Mouse (Mus musculus) testis, adult 2 months (tissue): Measurements from ENCODE around the gene Scgn. TPM values are rescaled to one million over a fixed set of nuclear protein-coding genes. Genes with fewer than 3 reads are reported as not detected.

Experiments used
- H3K27ac ChIP-seq: fragments of 200-500 bp; 2 replicates; pipeline ENCODE4 v1.5.1; 2012; ENCODE audit warnings: low read depth, low read length; ENCODE audit not compliant: control insufficient read depth, insufficient read depth
- H3K27me3 ChIP-seq: fragments of 200-500 bp; 2 replicates; pipeline ENCODE4 v1.6.1; 2012; ENCODE audit warnings: mild to moderate bottlenecking, low read length, moderate library complexity; ENCODE audit not compliant: control insufficient read depth, insufficient read depth
- H3K36me3 ChIP-seq: fragments of 200-500 bp; 2 replicates; pipeline ENCODE4 v1.6.1; 2012; ENCODE audit warnings: mild to moderate bottlenecking, low read length; ENCODE audit not compliant: control insufficient read depth, insufficient read depth
- H3K4me1 ChIP-seq: fragments of 200-500 bp; 2 replicates; pipeline ENCODE4 v1.6.1; 2012; ENCODE audit warnings: low read length; ENCODE audit not compliant: control insufficient read depth, insufficient read depth
- H3K4me3 ChIP-seq: fragments of 200-500 bp; 2 replicates; pipeline ENCODE4 v1.5.1; 2012; ENCODE audit warnings: low read depth, mild to moderate bottlenecking, low read length, moderate library complexity, mixed read lengths; ENCODE audit not compliant: control insufficient read depth
- CTCF ChIP-seq: fragments of 200-500 bp; IDR thresholded peaks from 2 replicates; pipeline ENCODE4 v1.5.1; 2012; ENCODE audit warnings: low read depth, mild to moderate bottlenecking, inconsistent platforms, low read length, moderate library complexity; ENCODE audit not compliant: control insufficient read depth, insufficient read depth, insufficient replicate concordance
- POLR2A ChIP-seq: fragments of 200-500 bp; IDR thresholded peaks from 2 replicates; pipeline ENCODE4 v1.6.1; 2012; ENCODE audit warnings: low read depth, mild to moderate bottlenecking, inconsistent platforms, low read length, moderate library complexity; ENCODE audit not compliant: control insufficient read depth
- polyA plus RNA-seq: library from polyadenylated mRNA; depleted of rRNA; stranded (reverse); fragments of >200 nt; gene quantifications from 2 replicates; pipeline ENCODE4 v1.2.3, GENCODE M21; 2012; rRNA removed

Gene Scgn
- 20.1 and 22.4 TPM in 2 replicates for polyA plus RNA-seq

DNA sequence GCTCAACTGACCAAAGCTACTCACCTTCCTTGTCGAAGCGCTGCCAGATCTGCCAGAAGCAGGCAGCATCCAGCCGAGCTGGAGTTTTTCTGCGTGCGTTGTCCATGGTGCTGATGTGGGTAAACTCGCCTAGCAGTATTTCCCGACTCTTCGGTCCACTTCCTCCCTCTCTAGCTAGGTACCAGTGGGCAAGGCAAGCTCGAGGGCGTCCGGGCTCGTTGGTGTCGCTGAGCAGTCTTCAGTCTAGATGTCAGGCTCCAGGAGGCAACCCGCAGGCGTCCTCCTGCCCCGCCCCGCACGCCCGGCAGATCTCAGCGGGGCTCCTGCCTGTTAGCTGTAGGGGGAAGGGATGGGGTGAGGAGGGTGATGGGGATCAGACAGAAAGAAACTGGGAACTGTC is at the start of gene Scgn:
Gene Scgn (minus strand): TSS at position 287 of the 400 bp plus-strand sequence.
- Histone ChIP-seq H3K27me3 (no peaks in the 10 kb centered on the region), H3K36me3 (no peaks in the 10 kb centered on the region), H3K4me1 (no peaks in the 10 kb centered on the region; the same call in 1 of the 2 replicates), H3K27ac (no peak within 1 kb of the TSS), H3K4me3 (no peak within 1 kb of the TSS)
- TF ChIP-seq CTCF (no peak), POLR2A (no peak)

DNA sequence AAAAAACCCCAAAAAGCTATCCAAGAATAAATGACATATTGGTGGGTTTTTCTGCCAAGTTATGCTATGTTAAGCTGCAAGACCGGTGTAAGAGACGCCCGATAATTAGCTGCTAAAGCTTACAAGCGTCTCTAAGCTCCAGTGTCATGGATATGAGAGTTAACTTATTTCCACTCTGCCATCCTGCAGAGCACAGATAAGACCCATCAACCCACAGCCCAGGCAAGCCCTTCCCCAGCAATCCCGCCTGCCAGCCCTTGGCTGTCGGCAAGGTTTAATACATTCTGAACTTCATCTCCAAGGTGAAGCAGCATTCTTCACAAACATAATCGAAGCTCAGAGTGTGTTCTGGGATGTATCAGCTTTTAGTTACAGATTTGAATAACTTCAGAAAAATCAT is 49.2 kb upstream of the Scgn start:
- H3K27me3 ChIP-seq: no peaks in the 10 kb centered on the region
- TF ChIP-seq POLR2A (no peak), CTCF (no peak)
- H3K36me3 ChIP-seq: no peaks in the 10 kb centered on the region
- H3K4me1 ChIP-seq: no peaks in the 10 kb centered on the region
- no peak overlapping the region for H3K4me3 ChIP-seq
- H3K27ac ChIP-seq: no peak overlapping the region

DNA sequence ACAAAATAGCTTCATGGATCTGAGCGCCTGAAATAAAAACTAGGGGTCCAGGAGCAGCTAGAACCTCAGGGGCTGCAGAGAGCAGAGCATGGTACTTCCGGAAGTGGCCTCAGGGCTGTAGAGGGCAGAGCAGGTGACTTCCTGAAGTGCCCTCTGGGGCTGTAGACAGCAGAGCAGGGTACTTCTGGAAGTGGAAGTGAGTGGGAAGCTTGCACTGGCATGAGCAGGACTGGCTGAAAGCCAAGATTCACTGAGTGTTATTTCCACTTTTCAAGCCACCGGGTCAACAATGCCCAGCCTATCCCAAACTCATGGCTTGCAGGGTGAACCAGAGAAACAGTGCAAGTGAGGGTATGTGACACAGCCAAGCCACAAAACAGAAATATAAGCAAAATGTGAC is 46.5 kb upstream of the Scgn start:
- H3K36me3 ChIP-seq: no peaks in the 10 kb centered on the region
- H3K27me3 ChIP-seq: no peaks in the 10 kb centered on the region
- H3K27ac ChIP-seq: no peak overlapping the region
- TF ChIP-seq POLR2A (no peak), CTCF (no peak)
- no peak overlapping the region for H3K4me3 ChIP-seq
- H3K4me1 ChIP-seq: no peaks in the 10 kb centered on the region

DNA sequence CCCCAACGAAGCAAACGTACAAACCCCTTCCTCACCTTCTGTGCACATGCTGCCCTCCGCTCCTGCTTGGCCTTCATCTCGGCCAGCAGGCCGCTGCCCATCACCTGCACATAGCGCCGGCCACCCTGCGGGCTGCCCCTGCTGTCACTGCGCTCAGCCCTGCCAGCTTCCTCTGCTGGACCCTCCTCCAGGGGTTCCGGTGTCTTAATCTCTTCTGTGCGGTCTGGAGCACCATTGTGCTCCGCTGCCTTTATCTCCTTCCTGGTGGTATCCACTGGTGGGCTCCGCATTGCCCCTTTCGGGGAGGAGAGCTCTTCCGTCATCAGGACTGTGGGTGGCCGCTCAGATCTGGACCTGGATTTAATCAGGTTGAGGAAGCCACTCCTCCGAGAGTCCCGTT is 45.1 kb upstream of the Scgn start:
- Histone ChIP-seq H3K4me3 (no peak overlapping the region), H3K36me3 (no peaks in the 10 kb centered on the region), H3K27ac (no peak overlapping the region), H3K27me3 (no peaks in the 10 kb centered on the region), H3K4me1 (no peaks in the 10 kb centered on the region)
- TF ChIP-seq CTCF (no peak), POLR2A (no peak)

DNA sequence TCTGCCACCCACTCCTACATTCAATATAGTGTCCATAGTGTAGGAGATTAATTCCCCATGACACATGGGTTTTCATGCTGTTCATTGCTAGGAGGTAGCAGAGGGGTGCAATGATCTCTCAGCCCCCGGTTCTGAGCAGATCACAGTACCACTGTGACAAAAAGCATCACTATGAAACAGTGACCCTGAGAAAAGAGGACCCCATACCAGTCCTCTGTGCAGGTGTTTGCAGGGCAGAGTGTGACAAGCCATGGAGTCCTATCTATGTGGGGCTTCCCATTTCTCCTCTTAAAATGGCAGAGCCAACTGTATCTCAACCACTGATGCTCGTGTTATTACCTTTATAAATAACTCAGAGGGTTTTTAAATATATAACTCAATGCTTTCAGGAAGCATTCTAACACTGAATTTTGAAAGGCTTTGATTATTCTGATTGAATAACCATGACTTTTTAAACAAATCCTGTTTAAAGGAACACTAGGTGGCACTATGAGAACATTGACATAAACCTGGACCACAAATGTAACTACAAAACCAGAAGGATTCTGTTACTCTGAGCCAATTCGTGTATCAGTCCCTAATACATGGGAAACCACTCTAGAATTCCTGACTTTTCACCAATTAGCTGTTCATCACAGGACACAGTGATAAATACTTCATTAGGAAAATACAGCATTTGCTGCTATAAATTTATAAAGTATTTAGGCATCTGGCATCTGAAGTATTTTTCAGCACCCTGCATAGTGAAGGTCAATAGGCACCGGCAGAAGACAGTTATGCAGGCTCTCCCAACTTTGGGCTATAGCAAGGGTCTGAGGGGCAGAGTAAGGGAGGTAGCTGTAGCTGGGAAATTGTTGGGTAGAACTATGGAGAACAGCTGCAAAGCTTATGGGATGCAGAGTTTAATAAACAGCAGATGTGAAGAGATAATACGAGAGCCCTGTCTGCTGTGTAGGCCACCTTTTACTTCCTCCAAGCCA is 36.5 kb upstream of the Scgn start:
- Histone ChIP-seq H3K27me3 (no peaks in the 10 kb centered on the region), H3K27ac (no peak overlapping the region), H3K4me1 (no peaks in the 10 kb centered on the region), H3K36me3 (no peaks in the 10 kb centered on the region), H3K4me3 (no peak overlapping the region)
- TF ChIP-seq CTCF (no peak), POLR2A (no peak)

DNA sequence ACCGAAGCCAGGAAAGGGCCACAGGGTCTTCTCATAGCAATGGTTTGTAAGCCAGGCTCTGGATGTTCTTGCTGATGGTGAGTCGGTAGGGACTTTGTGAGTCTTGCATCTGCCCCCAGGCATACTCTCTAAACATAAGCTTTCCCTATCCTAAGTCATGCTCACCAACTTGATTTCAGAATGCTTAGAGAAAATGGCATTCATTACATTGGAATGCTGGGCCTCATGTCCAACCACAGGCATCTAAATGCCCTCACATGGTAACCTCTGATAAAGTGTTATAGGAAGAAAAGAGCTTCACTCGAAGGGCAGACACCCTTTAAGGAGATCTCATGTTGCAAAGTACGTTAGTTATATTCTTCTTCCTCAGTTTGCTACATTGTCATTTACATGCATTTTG is 27.5 kb upstream of the Scgn start:
- no peak overlapping the region for H3K4me3 ChIP-seq
- TF ChIP-seq CTCF: no peak
- no peak for TF ChIP-seq POLR2A
- no peaks in the 10 kb centered on the region for H3K4me1 ChIP-seq
- H3K36me3 ChIP-seq: no peaks in the 10 kb centered on the region
- no peaks in the 10 kb centered on the region for H3K27me3 ChIP-seq
- no peak overlapping the region for H3K27ac ChIP-seq

DNA sequence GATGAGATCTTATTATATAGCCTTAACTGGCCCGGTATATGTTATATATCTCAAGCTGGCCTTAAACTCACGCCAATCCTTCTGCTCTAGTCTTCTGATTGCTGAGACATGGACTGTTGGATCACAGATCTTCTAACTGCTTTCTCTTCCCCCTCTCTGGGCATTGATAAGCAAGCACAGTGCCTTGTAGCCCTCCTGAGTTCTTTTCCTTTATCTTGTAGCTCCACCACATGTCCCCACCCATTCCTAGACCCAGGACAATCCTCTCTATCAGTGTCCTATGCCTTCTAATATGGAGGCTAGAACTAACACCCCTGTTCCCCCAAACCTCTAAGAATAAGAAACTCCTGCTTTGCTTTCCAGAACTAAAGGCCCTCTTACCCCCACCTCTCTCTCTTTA is 14.5 kb upstream of the Scgn start:
- Histone ChIP-seq H3K27me3 (no peaks in the 10 kb centered on the region), H3K4me3 (no peak overlapping the region), H3K4me1 (no peaks in the 10 kb centered on the region), H3K27ac (no peak overlapping the region), H3K36me3 (no peaks in the 10 kb centered on the region)
- TF ChIP-seq POLR2A (no peak), CTCF (no peak)

DNA sequence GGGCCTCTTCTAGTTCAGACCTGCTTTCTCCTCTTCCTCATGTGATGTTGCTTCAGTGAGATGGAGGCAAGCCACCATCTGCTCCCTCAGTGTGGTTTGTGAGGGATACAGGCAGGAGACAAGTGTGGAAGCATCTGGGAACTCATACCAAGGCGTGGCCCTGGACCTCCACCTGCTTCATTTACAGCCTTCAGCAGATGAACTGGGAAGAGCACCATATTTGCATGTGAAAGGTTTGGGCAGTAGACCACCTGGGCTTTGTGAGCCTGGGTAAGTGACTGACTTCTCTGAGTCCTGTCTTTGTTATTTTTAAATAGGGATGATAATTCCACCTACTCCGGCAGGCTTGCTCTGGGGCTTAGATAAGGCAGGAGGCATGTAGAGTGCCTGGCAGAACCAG is 10.8 kb upstream of the Scgn start:
- Histone ChIP-seq H3K4me3 (no peak overlapping the region), H3K27ac (no peak overlapping the region), H3K27me3 (no peaks in the 10 kb centered on the region), H3K4me1 (no peaks in the 10 kb centered on the region), H3K36me3 (no peaks in the 10 kb centered on the region)
- TF ChIP-seq CTCF (no peak), POLR2A (no peak)
